Mouse (Mus musculus): ENCODE measurements around the gene Gm20388.

- TF ChIP-seq CTCF (IDR thresholded peaks at IDR 0.05; ENCODE audit: low read depth) (no peak), EP300 (IDR thresholded peaks at IDR 0.05; ENCODE audit: low read depth) (no peak)
Observed at GRCm38 (mm10) chr8:122178392-122178890, 2267.8 kb downstream of the Gm20388 start.
